Mouse (Mus musculus) CH12.LX (cell line): ENCODE measurements at regions not wholly inside any gene's neighbourhood (a gene's known extent, or its start where the extent isn't known, plus 50 kb on each side); places are given as distances from the start of the nearest gene placed in this dataset.

Experiments used
- DNase-seq: peaks from one replicate; pipeline ENCODE4 v3.0.0-alpha.2; 2013; ENCODE audit errors: extremely low read depth
- H3K27ac ChIP-seq: 2 replicates; pipeline ENCODE4 v1.5.1; 2012; ENCODE audit warnings: low read depth, mild to moderate bottlenecking, control low read depth, moderate library complexity; ENCODE audit not compliant: insufficient read depth
- H3K27me3 ChIP-seq: replicated peaks from 2 replicates; pipeline ENCODE3; 2012; ENCODE audit warnings: inconsistent platforms
- H3K36me3 ChIP-seq, 2 experiments: replicated peaks in 1 of 2; 2 replicates each; pipeline versions ENCODE3 to v1.6.1; 2012; ENCODE audit warnings: inconsistent platforms in 1 of 2, low read length in 1 of 2, mild to moderate bottlenecking in 1 of 2, mixed read lengths in 1 of 2, moderate library complexity in 1 of 2; ENCODE audit not compliant: control insufficient read depth in 1 of 2, insufficient read depth in 1 of 2
- H3K4me1 ChIP-seq, 2 experiments: 2 replicates each; pipeline ENCODE4 v1.6.1; 2012; ENCODE audit warnings: inconsistent platforms in 1 of 2, moderate library complexity in 1 of 2; ENCODE audit not compliant: insufficient read depth in 2 of 2, control insufficient read depth in 1 of 2
- H3K4me2 ChIP-seq: 2 replicates; pipeline ENCODE4 v1.6.1; 2012; ENCODE audit warnings: low read depth, mild to moderate bottlenecking, control low read depth; ENCODE audit not compliant: poor library complexity, insufficient read depth, severe bottlenecking
- H3K4me3 ChIP-seq, 3 experiments: fragments of 150-350 bp in 1 of 3; sonication (generic) in 1 of 3; replicated peaks in 1 of 3; 2 replicates each; pipeline versions ENCODE3 to v1.5.1; 2011 to 2012; ENCODE audit warnings: low read depth in 2 of 3, low read length in 2 of 3, mild to moderate bottlenecking in 2 of 3, moderate library complexity in 2 of 3, control low read depth in 1 of 3, improper control_type of control experiment in 1 of 3, inconsistent platforms in 1 of 3, mixed read lengths in 1 of 3; ENCODE audit not compliant: poor library complexity in 1 of 3
- H3K79me2 ChIP-seq: replicated peaks from 2 replicates; pipeline ENCODE4 v1.6.1; 2012; ENCODE audit warnings: mild to moderate bottlenecking, moderate library complexity; ENCODE audit not compliant: control insufficient read depth, poor library complexity, insufficient read depth, severe bottlenecking; ENCODE audit errors: extremely low read depth
- H3K9ac ChIP-seq: 2 replicates; pipeline ENCODE4 v1.6.1; 2012; ENCODE audit warnings: low read depth, mild to moderate bottlenecking, control low read depth, moderate library complexity; ENCODE audit not compliant: insufficient read depth
- H3K9me3 ChIP-seq: replicated peaks from 2 replicates; pipeline ENCODE3; 2012; ENCODE audit warnings: low read length, inconsistent platforms, mixed read lengths
- BHLHE40 ChIP-seq: IDR thresholded peaks from 2 replicates; pipeline ENCODE4 v1.6.1; 2011; ENCODE audit warnings: mild to moderate bottlenecking, low read depth, low read length, improper control_type of control experiment
- CHD1 ChIP-seq: IDR thresholded peaks from 2 replicates; pipeline ENCODE4 v1.6.1; 2012; ENCODE audit warnings: low read depth, low read length, improper control_type of control experiment, inconsistent platforms
- CTCF ChIP-seq, 2 experiments: IDR thresholded peaks in 1 of 2; conservative IDR thresholded peaks in 1 of 2; 2 replicates each; pipeline ENCODE4 v1.5.1; 2011 to 2012; ENCODE audit warnings: low read depth in 2 of 2, low read length in 2 of 2, improper control_type of control experiment in 1 of 2, inconsistent platforms in 1 of 2, mild to moderate bottlenecking in 1 of 2, moderate library complexity in 1 of 2
- HCFC1 ChIP-seq: IDR thresholded peaks from 2 replicates; pipeline ENCODE4 v1.6.1; 2012; ENCODE audit warnings: low read depth, mild to moderate bottlenecking, inconsistent platforms, low read length, improper control_type of control experiment
- IRF4 ChIP-seq: IDR thresholded peaks from 2 replicates; pipeline ENCODE4 v1.6.1; 2014; ENCODE audit warnings: low read depth, mild to moderate bottlenecking, inconsistent platforms, low read length, improper control_type of control experiment
- JUN ChIP-seq: IDR thresholded peaks from 2 replicates; pipeline ENCODE4 v1.6.1; 2011; ENCODE audit warnings: low read depth, mild to moderate bottlenecking, low read length, improper control_type of control experiment, moderate library complexity; ENCODE audit not compliant: insufficient read depth
- KAT2A ChIP-seq: IDR thresholded peaks from 2 replicates; pipeline ENCODE4 v1.6.1; 2012; ENCODE audit warnings: low read length, improper control_type of control experiment, inconsistent platforms; ENCODE audit not compliant: insufficient replicate concordance
- MAFK ChIP-seq: IDR thresholded peaks from 2 replicates; pipeline ENCODE4 v1.6.1; 2011; ENCODE audit warnings: low read length, improper control_type of control experiment; ENCODE audit not compliant: insufficient replicate concordance
- MAX ChIP-seq: IDR thresholded peaks from 2 replicates; pipeline ENCODE4 v1.6.1; 2011; ENCODE audit warnings: low read length, improper control_type of control experiment
- MEF2A ChIP-seq: IDR thresholded peaks from 2 replicates; pipeline ENCODE4 v1.6.1; 2014; ENCODE audit warnings: low read depth, mild to moderate bottlenecking, inconsistent platforms, low read length, improper control_type of control experiment, borderline replicate concordance
- POLR2A ChIP-seq: IDR thresholded peaks from 2 replicates; pipeline ENCODE4 v1.6.1; 2011; ENCODE audit warnings: low read depth, mild to moderate bottlenecking, improper control_type of control experiment, low read length
- RAD21 ChIP-seq: IDR thresholded peaks from 2 replicates; pipeline ENCODE4 v1.6.1; 2011; ENCODE audit warnings: low read depth, mild to moderate bottlenecking, low read length, improper control_type of control experiment, moderate library complexity
- SIN3A ChIP-seq: IDR thresholded peaks from 2 replicates; pipeline ENCODE4 v1.6.1; 2012; ENCODE audit warnings: low read length, improper control_type of control experiment, inconsistent platforms
- TBP ChIP-seq: conservative IDR thresholded peaks from 2 replicates; pipeline ENCODE4 v1.6.1; 2011; ENCODE audit warnings: low read depth, low read length, improper control_type of control experiment
- TCF12 ChIP-seq: IDR thresholded peaks from 2 replicates; pipeline ENCODE4 v1.6.1; 2014; ENCODE audit warnings: low read depth, mild to moderate bottlenecking, inconsistent platforms, low read length, improper control_type of control experiment
- USF1 ChIP-seq: IDR thresholded peaks from 2 replicates; pipeline ENCODE4 v1.6.1; 2014; ENCODE audit warnings: low read depth, mild to moderate bottlenecking, inconsistent platforms, low read length, improper control_type of control experiment
- ZKSCAN1 ChIP-seq: IDR thresholded peaks from 2 replicates; pipeline ENCODE4 v1.6.1; 2012; ENCODE audit warnings: low read depth, inconsistent platforms, low read length, improper control_type of control experiment, borderline replicate concordance
- ZNF384 ChIP-seq: IDR thresholded peaks from 2 replicates; pipeline ENCODE4 v1.6.1; 2012; ENCODE audit warnings: low read depth, low read length, improper control_type of control experiment, inconsistent platforms
- dilution Hi-C: fragments of 300-500 bp; cut with MboI; formaldehyde crosslinking; loops from 2 replicates; pipeline ENCODE4 v1.14.3; 2020; ENCODE audit warnings: low sequenced_read_pairs; ENCODE audit not compliant: extremely low pct_unique_long_range_greater_than_20kb, extremely low pct_ligation_motif_present
- in situ Hi-C: fragments of 300-500 bp; cut with MboI; formaldehyde crosslinking; loops from 3 replicates; pipeline ENCODE4 v1.14.3; 2019; ENCODE audit warnings: low sequenced_read_pairs, low pct_ligation_motif_present, low pct_unique_long_range_greater_than_20kb, mixed read lengths

DNA sequence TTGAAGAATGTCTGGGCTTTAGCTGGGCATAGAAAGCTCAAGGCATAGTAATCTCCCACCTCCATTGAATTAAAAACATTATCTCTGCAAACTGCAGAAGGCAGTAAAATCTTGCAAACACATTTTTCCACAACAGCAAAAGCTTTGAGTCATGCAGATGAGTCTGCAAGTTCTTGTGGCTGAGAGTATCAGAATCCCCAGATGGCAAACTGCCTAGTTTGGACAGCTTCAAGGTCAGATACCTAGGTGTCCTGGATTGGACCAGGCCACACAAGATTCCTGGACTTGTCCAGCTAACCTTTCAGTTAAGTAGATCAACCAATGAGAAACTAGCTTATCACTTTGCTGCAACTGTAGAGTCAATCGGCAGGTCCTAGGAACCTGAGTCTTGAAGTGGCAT lies 62.5 kb upstream of the Snap25 start:
- no peak overlapping the region for H3K4me2 ChIP-seq
- peaks cover 0 to 44% of the 10 kb centered on the region in 2 experiments; a peak in 2 of 4 replicates for H3K4me1 ChIP-seq
- TF ChIP-seq SIN3A = no peak
- TF ChIP-seq ZNF384 = no peak
- TF ChIP-seq KAT2A = no peak
- TF ChIP-seq TCF12 = no peak
- no peak for TF ChIP-seq RAD21
- no peak for TF ChIP-seq IRF4
- no peak for TF ChIP-seq MAFK
- no peak for TF ChIP-seq MEF2A
- no peak for TF ChIP-seq TBP
- no peak for TF ChIP-seq USF1
- no peak for TF ChIP-seq ZKSCAN1
- no peak for TF ChIP-seq MAX
- TF ChIP-seq CTCF (conservative IDR thresholded peaks at IDR 0.05 in 1 of 2, IDR thresholded peaks at IDR 0.05 in 1 of 2; ENCODE audit: low read depth in 2 of 2, low read length in 2 of 2) = no peak
- no peak for TF ChIP-seq CHD1
- no peak for TF ChIP-seq JUN
- TF ChIP-seq HCFC1 = no peak

GRCm38 (mm10) chr2:136652206-136653003 lies 60.8 kb upstream of the Snap25 start:
- H3K27me3 ChIP-seq = no peaks in the 10 kb centered on the region
- H3K9me3 ChIP-seq = peaks cover 12% of the 10 kb centered on the region
- H3K9ac ChIP-seq = no peak overlapping the region
- no peak overlapping the region for H3K4me3 ChIP-seq
- no peaks in the 10 kb centered on the region for H3K36me3 ChIP-seq
- no peak overlapping the region for H3K27ac ChIP-seq
- TF ChIP-seq BHLHE40 (no peak), POLR2A (no peak), JUN (no peak)
- in situ Hi-C loops = no loop called here
- DNase-seq = peak; percentile 33
- dilution Hi-C loops = no loop called here
- H3K4me2 ChIP-seq = no peak overlapping the region
- no peaks in the 10 kb centered on the region for H3K79me2 ChIP-seq
- peaks cover 0 to 35% of the 10 kb centered on the region in 2 experiments; a peak in 2 of 4 replicates for H3K4me1 ChIP-seq

More for the DNA sequence above, 62.5 kb upstream of the Snap25 start:
- Histone ChIP-seq H3K79me2 (no peaks in the 10 kb centered on the region), H3K9ac (no peak overlapping the region), H3K4me3 (no peak overlapping the region), H3K27me3 (no peaks in the 10 kb centered on the region), H3K36me3 (no peaks in the 10 kb centered on the region), H3K27ac (no peak overlapping the region), H3K9me3 (peaks cover 15% of the 10 kb centered on the region)
- dilution Hi-C loops = no loop called here
- DNase-seq = no peak
- in situ Hi-C loops = no loop called here
